Mouse (Mus musculus): ENCODE measurements at regions not wholly inside any gene's neighbourhood (a gene's known extent, or its start where the extent isn't known, plus 50 kb on each side); places are given as distances from the start of the nearest gene placed in this dataset.

DNA sequence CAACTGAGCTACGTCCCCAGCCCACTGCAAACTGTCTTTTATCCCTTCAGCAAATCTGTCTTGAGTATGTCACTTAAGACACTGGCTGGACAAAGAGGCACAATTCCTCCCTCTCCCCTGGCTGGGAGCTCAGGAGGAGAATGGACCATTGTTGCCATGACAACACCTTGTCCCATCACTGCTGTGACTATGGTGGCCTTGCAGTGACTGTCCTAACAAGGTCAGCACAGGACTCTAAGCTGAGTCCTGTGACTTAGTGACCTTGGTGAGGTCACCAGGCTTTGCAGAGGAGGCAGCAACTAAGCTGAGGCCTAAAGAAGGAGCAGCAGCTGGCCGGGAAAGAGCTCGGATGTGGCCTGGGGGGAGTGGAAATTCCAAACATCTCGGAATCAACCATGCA, 70.0 kb upstream of the Aldh1b1 start:
- WGBS = 48% methylated on average over 4 of the region's 4 CpGs

DNA sequence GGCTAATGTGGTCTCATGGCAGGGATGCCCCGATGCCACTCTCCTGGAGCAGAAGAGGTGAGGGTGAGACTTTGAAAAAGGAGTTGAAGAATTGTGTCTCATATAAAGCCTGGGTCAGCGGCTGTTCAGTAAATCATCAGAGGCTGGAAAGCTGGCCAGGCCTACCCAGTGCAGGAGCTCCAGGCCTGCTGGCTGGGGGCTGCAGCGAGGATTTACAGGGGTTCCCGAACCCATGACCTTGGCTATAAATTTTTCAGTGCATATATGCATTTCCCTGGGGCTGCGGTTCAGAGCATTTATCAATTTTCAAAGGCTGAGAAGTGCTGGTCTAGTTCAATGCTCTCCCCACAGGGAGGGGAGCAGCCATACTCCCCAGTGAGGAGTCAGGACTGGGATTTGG, 70.9 kb upstream of the Aldh1b1 start:
- Histone ChIP-seq H3K36me3 (replicated peaks) (no peaks in the 10 kb centered on the region), H3K27me3 (replicated peaks; ENCODE audit: low read depth, poor library complexity, severe bottlenecking) (no peaks in the 10 kb centered on the region), H3K9me3 (no peaks in the 10 kb centered on the region), H3K27ac (replicated peaks) (peak overlapping the region; percentile 49), H3K4me3 (no peak overlapping the region), H3K4me1 (peaks cover 63% of the 10 kb centered on the region)
- no peak for DNase-seq (ENCODE audit: low spot score)
- WGBS = 92% methylated on average over 5 of the region's 5 CpGs

More for the DNA sequence above, 70.0 kb upstream of the Aldh1b1 start:
- Histone ChIP-seq H3K36me3 (replicated peaks) (no peaks in the 10 kb centered on the region), H3K4me3 (no peak overlapping the region), H3K27ac (replicated peaks) (peak overlapping the region; percentile 76), H3K4me1 (peaks cover 63% of the 10 kb centered on the region), H3K27me3 (replicated peaks; ENCODE audit: low read depth, poor library complexity, severe bottlenecking) (no peaks in the 10 kb centered on the region), H3K9me3 (no peaks in the 10 kb centered on the region)
- DNase-seq (ENCODE audit: low spot score) = peak; percentile 24

DNA sequence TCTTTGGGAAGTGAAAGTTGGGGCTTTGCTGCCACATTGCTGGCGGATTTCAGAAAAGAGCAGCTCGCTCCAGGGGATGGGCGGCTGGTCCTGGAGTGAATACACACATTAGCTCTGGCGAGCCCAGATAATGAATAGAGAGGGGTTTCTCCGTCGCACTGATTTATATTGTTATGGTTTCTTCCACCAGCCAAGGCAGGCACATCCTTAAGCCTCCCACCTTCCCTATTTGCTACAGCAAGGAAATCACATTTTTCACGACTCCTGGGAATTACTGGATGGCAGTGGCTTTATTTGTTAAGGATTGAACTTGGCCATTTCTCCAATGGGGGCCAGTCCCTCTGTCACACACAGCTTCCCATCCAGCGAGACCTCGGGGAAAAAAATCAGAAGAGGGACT, 71.3 kb upstream of the Aldh1b1 start:
- Histone ChIP-seq H3K27me3 (replicated peaks; ENCODE audit: low read depth, poor library complexity, severe bottlenecking) (no peaks in the 10 kb centered on the region), H3K9me3 (no peaks in the 10 kb centered on the region), H3K36me3 (replicated peaks) (no peaks in the 10 kb centered on the region), H3K4me1 (peaks cover 63% of the 10 kb centered on the region), H3K4me3 (no peak overlapping the region), H3K27ac (replicated peaks) (peak overlapping the region; percentile 49)
- no peak for DNase-seq (ENCODE audit: low spot score)
- WGBS = 58% methylated on average over 9 of the region's 9 CpGs

DNA sequence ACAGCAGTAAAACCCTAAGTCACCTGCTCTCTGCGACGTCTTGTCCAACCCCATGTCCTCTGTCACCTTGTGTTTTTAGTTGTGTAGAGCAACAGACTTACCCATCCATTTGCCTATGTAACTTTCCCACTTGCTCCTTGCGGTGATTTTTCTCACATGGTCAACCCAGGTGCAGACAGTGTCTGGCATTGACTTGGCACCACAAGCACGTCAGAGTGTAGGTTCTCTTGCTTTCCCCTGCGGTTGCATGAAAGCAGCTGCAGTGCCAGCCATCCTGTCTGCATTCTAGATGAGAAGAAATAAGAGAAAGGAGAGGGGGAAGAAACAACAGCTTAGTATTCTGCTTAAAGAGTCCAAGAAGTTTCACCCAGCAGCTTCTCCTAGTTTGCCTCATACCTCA, 72.0 kb upstream of the Aldh1b1 start:
- no peaks in the 10 kb centered on the region for H3K36me3 ChIP-seq (replicated peaks)
- H3K4me3 ChIP-seq = no peak overlapping the region
- no peaks in the 10 kb centered on the region for H3K9me3 ChIP-seq
- WGBS = 92% methylated on average over 5 of the region's 5 CpGs
- peaks cover 63% of the 10 kb centered on the region for H3K4me1 ChIP-seq
- DNase-seq (ENCODE audit: low spot score) = no peak
- H3K27me3 ChIP-seq (replicated peaks; ENCODE audit: low read depth, poor library complexity, severe bottlenecking) = no peaks in the 10 kb centered on the region
- no peak overlapping the region for H3K27ac ChIP-seq (replicated peaks)

DNA sequence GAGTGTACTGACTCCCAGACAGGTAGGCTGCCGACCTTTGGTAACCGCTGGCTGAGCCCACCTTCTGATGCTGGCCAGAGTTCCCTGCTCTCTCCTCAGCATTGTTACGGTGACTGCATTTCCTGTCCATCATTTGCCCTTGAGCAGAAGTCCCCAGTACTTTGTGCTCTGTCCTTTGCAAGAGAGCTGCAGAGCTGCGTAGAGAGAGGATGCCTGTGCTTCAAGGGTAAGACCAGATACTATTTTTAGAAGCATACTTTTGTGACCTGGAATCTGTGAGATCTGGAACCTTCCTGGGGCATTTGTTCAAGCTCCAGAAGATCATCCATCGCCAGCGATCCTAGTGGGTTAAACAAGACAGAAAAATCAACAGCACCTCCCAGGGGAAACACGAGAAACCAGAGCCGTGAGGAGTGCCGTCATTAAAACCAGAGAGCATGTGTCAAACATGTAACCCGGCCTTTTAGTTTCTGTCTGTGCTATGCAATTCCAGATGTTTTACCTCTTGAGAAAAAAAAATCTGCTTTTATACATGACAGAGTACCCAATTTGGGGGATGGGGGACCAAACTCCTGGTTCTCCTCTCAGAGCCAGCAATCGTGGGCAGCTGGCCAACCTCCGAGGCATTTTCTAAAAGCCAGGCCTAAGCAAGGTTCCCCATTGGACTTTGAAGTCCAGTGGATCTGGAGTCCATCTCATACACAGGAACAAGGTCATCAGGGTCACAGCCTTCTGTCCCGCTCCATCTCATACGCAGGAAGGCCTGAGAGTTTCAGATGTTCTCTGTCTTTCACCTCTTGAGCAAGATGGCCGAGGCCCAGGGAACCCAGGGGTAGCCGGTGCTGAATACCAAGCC, 73.5 kb upstream of the Aldh1b1 start:
- Histone ChIP-seq H3K27me3 (replicated peaks; ENCODE audit: low read depth, poor library complexity, severe bottlenecking) (no peaks in the 10 kb centered on the region), H3K4me3 (no peak overlapping the region), H3K36me3 (replicated peaks) (no peaks in the 10 kb centered on the region), H3K9me3 (no peaks in the 10 kb centered on the region), H3K27ac (replicated peaks) (no peak overlapping the region), H3K4me1 (peaks cover 55% of the 10 kb centered on the region)
- peak; percentile 43 for DNase-seq (ENCODE audit: low spot score)
- WGBS = 58% methylated on average over 16 of the region's 16 CpGs

DNA sequence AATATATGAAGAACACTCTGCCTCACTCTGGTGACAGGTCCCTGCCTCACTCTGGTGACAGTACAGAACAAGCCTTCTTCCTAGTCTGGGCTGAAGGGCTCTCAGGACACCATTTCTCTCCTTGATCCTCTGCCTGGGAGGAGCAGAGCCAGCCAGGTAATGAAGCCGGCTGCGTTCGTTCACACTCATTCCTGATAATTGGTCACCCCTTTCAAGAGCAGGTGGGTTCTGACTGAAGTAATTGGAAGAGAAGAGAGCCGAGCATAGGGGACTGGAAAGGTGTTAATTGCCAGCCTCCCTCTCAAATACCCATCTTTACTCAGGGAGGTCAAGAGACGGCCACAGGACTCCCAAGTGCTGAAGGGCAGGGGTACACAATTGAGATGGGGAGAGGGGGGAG, 78.5 kb upstream of the Aldh1b1 start:
- no peaks in the 10 kb centered on the region for H3K36me3 ChIP-seq (replicated peaks)
- no peaks in the 10 kb centered on the region for H3K9me3 ChIP-seq
- H3K27me3 ChIP-seq (replicated peaks; ENCODE audit: low read depth, poor library complexity, severe bottlenecking) = 0 out of 2 replicates have a peak, but pooled peaks cover 4% of the 10 kb centered on the region
- no peak for DNase-seq (ENCODE audit: low spot score)
- WGBS = 49% methylated on average over 5 of the region's 5 CpGs
- peaks cover 24% of the 10 kb centered on the region for H3K4me1 ChIP-seq
- H3K27ac ChIP-seq (replicated peaks) = no peak overlapping the region
- H3K4me3 ChIP-seq = no peak overlapping the region

DNA sequence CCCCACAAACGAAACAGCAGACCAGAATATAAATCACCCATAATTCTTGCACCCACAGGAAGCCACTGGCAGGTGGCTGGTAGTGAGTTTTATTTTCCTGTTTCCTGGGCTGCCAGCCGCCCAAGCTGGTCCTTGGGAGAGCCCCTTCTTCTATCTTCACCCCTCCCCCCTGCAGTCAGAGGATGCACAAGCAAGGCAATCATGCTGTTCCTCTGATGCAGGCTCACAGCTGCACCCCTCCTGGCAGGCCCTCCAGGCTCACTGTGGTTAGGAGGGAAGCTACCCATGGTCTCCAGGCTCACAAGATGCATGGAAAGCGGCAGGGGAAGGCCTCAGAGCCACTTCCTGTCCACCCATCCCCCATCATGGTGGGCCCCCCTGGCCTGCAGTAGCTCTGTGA, 79.3 kb upstream of the Aldh1b1 start:
- no peaks in the 10 kb centered on the region for H3K36me3 ChIP-seq (replicated peaks)
- WGBS = 57% methylated on average over 3 of the region's 3 CpGs

DNA sequence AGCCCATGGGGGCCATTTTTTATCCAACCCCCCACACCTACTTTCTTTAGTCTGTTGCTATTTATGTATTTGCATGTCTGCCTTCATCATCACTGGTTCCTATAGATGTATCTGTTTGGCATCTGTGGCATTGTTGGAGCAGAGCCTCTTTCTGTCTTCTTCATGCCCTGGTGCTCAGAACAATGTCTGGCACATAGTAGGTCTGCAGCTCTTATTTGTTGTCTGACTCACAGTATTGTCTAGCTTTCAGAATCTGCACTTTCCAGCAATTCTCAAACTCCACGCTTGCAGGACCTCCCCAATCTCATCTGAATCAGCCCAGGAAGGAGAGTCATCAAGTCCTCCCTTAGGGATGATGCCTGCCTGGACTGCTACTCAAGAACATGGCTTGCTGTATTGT, 82.9 kb upstream of the Aldh1b1 start:
- Histone ChIP-seq H3K27ac (replicated peaks) (no peak overlapping the region), H3K27me3 (replicated peaks; ENCODE audit: low read depth, poor library complexity, severe bottlenecking) (peaks cover 11% of the 10 kb centered on the region; the same call in 1 of the 2 replicates), H3K36me3 (replicated peaks) (no peaks in the 10 kb centered on the region), H3K4me1 (peaks cover 31% of the 10 kb centered on the region), H3K4me3 (no peak overlapping the region), H3K9me3 (no peaks in the 10 kb centered on the region)
- no peak for DNase-seq (ENCODE audit: low spot score)
- whole genome bisulfite sequencing = 89% methylated on average over 1 of the region's 1 CpGs

More for the DNA sequence above, 79.3 kb upstream of the Aldh1b1 start:
- Histone ChIP-seq H3K27ac (replicated peaks) (0 out of 2 replicates have a peak overlapping the region, but pooled peaks have one; percentile 20), H3K9me3 (no peaks in the 10 kb centered on the region), H3K4me3 (no peak overlapping the region), H3K27me3 (replicated peaks; ENCODE audit: low read depth, poor library complexity, severe bottlenecking) (peaks cover 8% of the 10 kb centered on the region; the same call in 1 of the 2 replicates), H3K4me1 (peaks cover 17% of the 10 kb centered on the region)
- no peak for DNase-seq (ENCODE audit: low spot score)

DNA sequence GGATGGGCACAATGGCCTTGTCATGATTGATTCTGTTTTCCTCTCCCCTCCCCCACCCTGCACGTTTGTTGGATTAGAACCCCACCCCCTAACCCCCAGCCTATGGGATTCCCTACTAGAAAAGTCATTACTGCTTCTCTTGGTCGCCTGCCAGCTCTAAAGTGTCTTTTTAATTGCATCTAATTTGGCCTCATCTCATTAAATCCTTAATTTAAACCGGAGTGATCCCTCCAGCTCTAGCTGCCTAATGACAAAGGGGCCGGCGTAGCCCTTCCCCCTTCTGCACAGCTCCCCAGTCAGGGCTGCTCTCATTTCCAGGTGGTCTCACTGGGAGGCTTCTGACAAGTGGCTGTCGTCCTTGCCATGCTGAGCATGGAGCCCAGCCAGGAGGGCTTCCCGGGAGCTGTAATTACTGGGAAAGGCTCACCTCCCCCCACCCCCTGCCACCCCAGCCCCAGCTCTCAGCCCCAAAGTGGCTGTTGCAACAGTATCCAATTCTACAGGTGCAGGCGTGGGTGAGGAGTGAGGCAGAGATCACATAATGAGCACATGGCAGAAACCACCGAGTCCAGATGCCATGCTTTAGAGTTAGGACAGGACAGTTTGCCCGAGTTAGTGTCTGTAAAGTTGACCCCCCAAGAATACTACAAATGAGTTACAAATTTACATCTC, 84.8 kb upstream of the Aldh1b1 start:
- no peak overlapping the region for H3K4me3 ChIP-seq
- H3K4me1 ChIP-seq = peaks cover 17% of the 10 kb centered on the region
- no peaks in the 10 kb centered on the region for H3K9me3 ChIP-seq
- DNase-seq (ENCODE audit: low spot score) = peak; percentile 21
- no peaks in the 10 kb centered on the region for H3K36me3 ChIP-seq (replicated peaks)
- H3K27me3 ChIP-seq (replicated peaks; ENCODE audit: low read depth, poor library complexity, severe bottlenecking) = peaks cover 11% of the 10 kb centered on the region; the same call in 1 of the 2 replicates
- 9% methylated on average over 10 of the region's 10 CpGs for WGBS
- H3K27ac ChIP-seq (replicated peaks) = 0 out of 2 replicates have a peak overlapping the region, but pooled peaks have one; percentile 44

DNA sequence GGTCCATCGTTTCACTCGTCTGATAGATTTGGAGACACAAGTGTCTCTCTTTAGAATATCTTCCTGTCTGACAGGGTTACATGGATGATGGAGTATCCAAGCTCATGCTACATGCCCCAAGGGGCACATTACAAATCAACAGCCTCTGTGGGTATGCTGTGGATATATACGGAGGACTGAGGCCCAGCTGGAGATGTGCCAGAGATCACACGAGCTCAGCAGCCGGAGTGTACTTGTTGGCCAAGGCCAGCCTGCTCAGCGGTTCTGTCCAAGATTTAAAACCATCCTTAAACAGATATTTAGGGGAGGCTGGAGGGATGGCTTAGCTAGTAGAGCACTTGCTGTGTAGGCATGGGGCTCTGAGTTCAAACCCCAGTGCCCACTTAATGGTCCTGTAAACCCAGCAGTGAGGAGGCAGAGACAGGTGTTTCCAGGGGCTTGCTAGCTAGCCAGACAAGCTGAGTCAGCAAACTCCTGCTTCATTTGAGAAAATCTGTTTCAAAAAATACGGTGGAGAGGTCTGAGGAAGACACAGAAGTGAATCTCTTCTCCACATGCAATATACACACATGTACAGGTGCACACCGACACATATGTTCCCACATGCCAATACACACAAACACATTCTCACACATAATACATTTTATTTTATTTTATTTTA, 85.6 kb upstream of the Aldh1b1 start:
- peaks cover 11% of the 10 kb centered on the region; the same call in 1 of the 2 replicates for H3K27me3 ChIP-seq (replicated peaks; ENCODE audit: low read depth, poor library complexity, severe bottlenecking)
- 64% methylated on average over 8 of the region's 8 CpGs for WGBS
- peaks cover 17% of the 10 kb centered on the region for H3K4me1 ChIP-seq
- H3K9me3 ChIP-seq = no peaks in the 10 kb centered on the region
- no peak overlapping the region for H3K27ac ChIP-seq (replicated peaks)
- DNase-seq (ENCODE audit: low spot score) = no peak
- H3K36me3 ChIP-seq (replicated peaks) = no peaks in the 10 kb centered on the region
- H3K4me3 ChIP-seq = no peak overlapping the region

DNA sequence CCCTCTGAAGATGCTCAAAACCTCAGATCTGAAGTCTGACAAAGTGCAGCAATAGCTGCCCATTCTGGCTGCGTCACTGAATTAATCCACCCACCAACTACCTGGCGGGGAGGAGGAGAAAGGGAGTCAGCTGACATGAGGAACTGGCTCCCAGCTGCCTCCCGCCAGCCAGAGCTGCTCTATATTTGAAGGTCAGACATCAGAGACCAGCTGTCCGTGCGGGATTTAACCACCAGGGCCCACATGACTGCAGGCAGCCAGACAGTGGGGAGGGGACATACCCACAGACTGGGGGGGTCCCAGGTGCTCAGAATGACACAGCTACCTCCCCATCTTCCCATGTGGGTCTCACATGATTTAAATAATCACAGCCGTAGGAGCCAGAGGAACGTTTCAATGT, 94.8 kb upstream of the Aldh1b1 start:
- DNase-seq (ENCODE audit: low spot score) = no peak
- Histone ChIP-seq H3K9me3 (peaks cover 5% of the 10 kb centered on the region), H3K27ac (replicated peaks) (no peak overlapping the region), H3K27me3 (replicated peaks; ENCODE audit: low read depth, poor library complexity, severe bottlenecking) (0 out of 2 replicates have a peak, but pooled peaks cover 4% of the 10 kb centered on the region), H3K4me1 (0 out of 2 replicates have a peak, but pooled peaks cover 5% of the 10 kb centered on the region), H3K36me3 (replicated peaks) (no peaks in the 10 kb centered on the region), H3K4me3 (no peak overlapping the region)
- 70% methylated on average over 7 of the region's 7 CpGs for WGBS

DNA sequence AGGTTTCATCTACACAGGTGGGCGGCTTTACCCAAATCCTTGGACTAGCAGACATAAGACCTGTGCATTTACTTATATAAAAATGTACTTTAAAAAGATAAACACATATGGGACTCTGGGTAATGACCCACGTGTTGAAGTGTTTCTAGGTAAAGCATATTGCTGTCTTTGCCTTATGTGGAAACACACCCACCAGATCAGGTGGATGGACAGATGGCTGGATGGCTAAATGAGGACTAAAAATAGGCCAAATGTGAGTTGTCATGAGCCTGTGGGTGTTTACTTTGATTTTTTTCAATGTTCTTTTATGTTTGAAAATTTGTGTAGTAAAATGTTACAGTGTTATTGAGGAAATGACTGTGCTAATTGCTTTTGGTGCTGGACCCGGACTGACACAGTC, 99.2 kb upstream of the Aldh1b1 start:
- 0 out of 2 replicates have a peak, but pooled peaks cover 5% of the 10 kb centered on the region for H3K4me1 ChIP-seq
- peaks cover 5% of the 10 kb centered on the region for H3K9me3 ChIP-seq
- no peak overlapping the region for H3K27ac ChIP-seq (replicated peaks)
- no peak overlapping the region for H3K4me3 ChIP-seq
- 0 out of 2 replicates have a peak, but pooled peaks cover 4% of the 10 kb centered on the region for H3K27me3 ChIP-seq (replicated peaks; ENCODE audit: low read depth, poor library complexity, severe bottlenecking)
- no peaks in the 10 kb centered on the region for H3K36me3 ChIP-seq (replicated peaks)
- WGBS = 83% methylated on average over 3 of the region's 3 CpGs
- no peak for DNase-seq (ENCODE audit: low spot score)

Data from embryonic facial prominence, embryonic 10.5 days (tissue).